Mouse (Mus musculus) lung, embryonic 16.5 days (tissue): Measurements from ENCODE around the gene Asah2. TPM values are rescaled to one million over a fixed set of nuclear protein-coding genes. Genes with fewer than 3 reads are reported as not detected.

Experiments
- ATAC-seq: fragments of 200-750 bp; cut with Nextera tagmentation; 2 replicates; pipeline ENCODE4 v1.8.0; 2017; ENCODE audit warnings: low read depth, mild to moderate bottlenecking, moderate library complexity
- H3K27ac ChIP-seq: fragments of 300-500 bp; sonication (generic); 2 replicates; pipeline ENCODE4 v1.5.1; 2014; ENCODE audit warnings: mild to moderate bottlenecking, control low read depth, low read length
- H3K27me3 ChIP-seq: fragments of 300-500 bp; sonication (generic); 2 replicates; pipeline ENCODE4 v1.6.1; 2014; ENCODE audit warnings: low read depth, low read length, mixed read lengths; ENCODE audit not compliant: control insufficient read depth, insufficient read depth
- H3K36me3 ChIP-seq: fragments of 300-500 bp; sonication (generic); 2 replicates; pipeline ENCODE4 v1.6.1; 2014; ENCODE audit warnings: low read length; ENCODE audit not compliant: control insufficient read depth, insufficient read depth
- H3K4me1 ChIP-seq: fragments of 300-500 bp; sonication (generic); replicated peaks from 2 replicates; pipeline ENCODE4 v1.6.1; 2014; ENCODE audit warnings: low read length, mixed read lengths; ENCODE audit not compliant: control insufficient read depth, insufficient read depth
- H3K4me2 ChIP-seq: fragments of 300-500 bp; sonication (generic); 2 replicates; pipeline ENCODE4 v1.6.1; 2014; ENCODE audit warnings: low read depth, low read length, control low read depth
- H3K4me3 ChIP-seq: fragments of 300-500 bp; sonication (generic); 2 replicates; pipeline ENCODE4 v1.5.1; 2014; ENCODE audit warnings: mild to moderate bottlenecking, low read length, control low read depth
- H3K9ac ChIP-seq: fragments of 300-500 bp; sonication (generic); 2 replicates; pipeline ENCODE4 v1.6.1; 2014; ENCODE audit warnings: low read length, control low read depth
- H3K9me3 ChIP-seq: fragments of 300-500 bp; sonication (generic); 2 replicates; pipeline ENCODE4 v1.6.1; 2016; ENCODE audit warnings: low read length; ENCODE audit not compliant: control insufficient read depth
- WGBS: fragments of 180-500 bp; shearing (Covaris S2); extraction: QIAGEN DNeasy Blood & Tissue Kit; methylation state at CpG from one replicate; pipeline ENCODE4 v1.1.7; 2014; 5-methylcytosine and 5-hydroxymethylcytosine counted together
- polyA plus RNA-seq: library from polyadenylated mRNA; unstranded; fragments of >200 nt; fragmentation: Nextera tagmentation; extraction: Ambion mirVana; gene quantifications from 2 replicates; pipeline ENCODE4 v1.2.1, GENCODE M21; 2015

Gene Asah2
- polyA plus RNA-seq, 1 experiment from 2014 or later: 2.2 TPM

DNA sequence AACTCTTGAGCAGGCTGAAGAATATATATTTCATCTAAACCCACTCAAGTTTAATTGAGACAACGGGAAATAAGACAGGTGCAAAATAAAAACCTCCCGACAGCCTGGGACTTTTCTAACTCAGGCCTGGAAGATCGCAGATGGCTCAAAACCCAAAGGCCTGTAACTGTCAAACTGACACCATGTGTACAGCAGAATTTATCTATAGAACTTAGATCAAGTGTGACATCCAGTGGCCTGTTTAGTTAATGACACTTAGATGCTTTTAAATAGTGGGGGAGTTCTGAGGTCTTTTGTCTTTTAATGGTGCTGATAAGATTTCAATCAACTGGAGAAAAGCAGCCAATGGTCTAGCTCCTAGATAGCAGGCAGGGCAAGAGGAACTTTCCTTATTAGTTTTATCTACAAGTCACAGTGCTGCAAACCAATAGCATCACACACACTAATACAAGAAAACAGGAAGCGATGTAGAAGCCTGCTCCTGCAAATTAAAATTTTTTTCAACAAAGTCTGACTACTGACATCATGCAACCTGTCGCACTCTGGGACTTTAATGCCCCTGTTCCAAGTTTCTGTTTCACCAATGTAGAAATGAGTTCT is 140.0 kb downstream of the Asah2 start:
- H3K4me1 ChIP-seq: no peaks in the 10 kb centered on the region
- no peaks in the 10 kb centered on the region; the same call in 1 of the 2 replicates for H3K27me3 ChIP-seq
- no peaks in the 10 kb centered on the region for H3K9me3 ChIP-seq
- no peak overlapping the region for H3K4me2 ChIP-seq
- H3K36me3 ChIP-seq: no peaks in the 10 kb centered on the region
- no peak overlapping the region for H3K9ac ChIP-seq
- H3K4me3 ChIP-seq: no peak overlapping the region
- WGBS: 56% methylated on average over 5 of the region's 5 CpGs
- H3K27ac ChIP-seq: no peak overlapping the region
- ATAC-seq: no peak

DNA sequence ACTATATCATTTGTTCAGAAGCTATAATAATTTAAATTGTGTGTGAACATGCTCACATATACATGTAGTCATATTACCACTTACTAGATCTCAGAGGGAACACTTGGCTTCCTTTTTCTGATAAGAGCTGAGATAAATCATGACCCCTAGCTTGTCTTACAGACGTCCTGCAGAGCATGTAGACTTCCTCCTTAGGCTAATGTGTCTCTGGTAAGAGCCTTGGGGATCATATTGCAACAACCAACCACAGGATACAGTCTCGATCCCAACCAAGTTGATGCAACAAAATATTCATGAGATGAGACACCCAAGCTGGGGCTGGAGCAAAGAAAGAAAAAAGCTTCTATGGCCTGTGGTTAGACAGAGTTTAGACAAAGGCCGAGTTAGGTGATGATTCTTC is 144.9 kb downstream of the Asah2 start:
- H3K36me3 ChIP-seq: no peaks in the 10 kb centered on the region
- H3K9me3 ChIP-seq: no peaks in the 10 kb centered on the region

DNA sequence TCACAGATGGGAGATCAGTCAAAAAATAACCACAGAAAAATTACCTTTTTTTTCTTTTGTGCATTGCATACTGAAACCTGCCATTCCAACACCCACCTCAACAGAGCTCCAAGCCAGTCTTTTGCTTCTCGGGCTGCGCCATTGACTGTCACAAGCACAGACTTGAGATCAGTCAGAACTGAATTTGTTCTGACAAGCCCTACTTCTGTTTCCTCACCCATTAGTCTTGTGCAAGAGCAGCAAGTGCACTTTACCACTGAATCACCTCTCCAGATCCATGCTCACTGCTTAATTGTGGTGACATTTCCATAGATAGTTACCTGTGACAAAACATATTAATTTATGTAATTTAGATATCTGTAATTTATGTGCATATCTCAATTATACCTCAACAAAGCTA is 147.6 kb downstream of the Asah2 start:
- H3K27me3 ChIP-seq: no peaks in the 10 kb centered on the region
- 90% methylated on average over 2 of the region's 2 CpGs for WGBS
- no peaks in the 10 kb centered on the region for H3K9me3 ChIP-seq
- H3K4me1 ChIP-seq: no peaks in the 10 kb centered on the region
- no peak overlapping the region for H3K4me3 ChIP-seq
- H3K36me3 ChIP-seq: no peaks in the 10 kb centered on the region
- ATAC-seq: no peak
- H3K9ac ChIP-seq: no peak overlapping the region
- H3K4me2 ChIP-seq: no peak overlapping the region
- H3K27ac ChIP-seq: no peak overlapping the region

More for the DNA sequence above, 144.9 kb downstream of the Asah2 start:
- no peaks in the 10 kb centered on the region for H3K4me1 ChIP-seq
- H3K4me3 ChIP-seq: no peak overlapping the region
- ATAC-seq: no peak
- 34% methylated on average over 3 of the region's 3 CpGs for WGBS
- no peak overlapping the region for H3K9ac ChIP-seq
- H3K27me3 ChIP-seq: no peaks in the 10 kb centered on the region
- no peak overlapping the region for H3K27ac ChIP-seq
- H3K4me2 ChIP-seq: no peak overlapping the region

DNA sequence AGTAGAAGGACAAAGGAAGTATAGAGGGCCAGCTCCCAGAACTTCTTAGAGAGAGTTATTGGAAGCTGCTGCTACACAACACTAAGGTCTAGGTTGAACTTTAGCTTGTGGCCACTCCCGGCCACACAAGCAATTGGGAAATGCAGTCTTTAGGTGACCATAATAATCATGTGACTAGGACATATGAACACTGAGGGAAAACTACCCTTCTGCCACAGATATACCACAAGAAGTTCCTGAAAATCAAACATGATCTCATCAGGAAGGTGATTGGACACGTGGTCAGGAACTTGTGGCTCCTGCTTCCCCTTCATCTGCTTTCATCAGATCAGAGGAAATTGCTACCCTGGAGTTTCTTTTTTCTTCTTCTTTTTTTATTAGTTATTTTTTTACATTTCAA is 151.7 kb downstream of the Asah2 start:
- Histone ChIP-seq H3K4me3 (no peak overlapping the region), H3K4me2 (no peak overlapping the region), H3K9me3 (no peaks in the 10 kb centered on the region), H3K27ac (no peak overlapping the region), H3K27me3 (no peaks in the 10 kb centered on the region), H3K4me1 (no peaks in the 10 kb centered on the region), H3K9ac (no peak overlapping the region), H3K36me3 (no peaks in the 10 kb centered on the region)
- 69% methylated on average over 2 of the region's 2 CpGs for WGBS
- ATAC-seq: no peak

DNA sequence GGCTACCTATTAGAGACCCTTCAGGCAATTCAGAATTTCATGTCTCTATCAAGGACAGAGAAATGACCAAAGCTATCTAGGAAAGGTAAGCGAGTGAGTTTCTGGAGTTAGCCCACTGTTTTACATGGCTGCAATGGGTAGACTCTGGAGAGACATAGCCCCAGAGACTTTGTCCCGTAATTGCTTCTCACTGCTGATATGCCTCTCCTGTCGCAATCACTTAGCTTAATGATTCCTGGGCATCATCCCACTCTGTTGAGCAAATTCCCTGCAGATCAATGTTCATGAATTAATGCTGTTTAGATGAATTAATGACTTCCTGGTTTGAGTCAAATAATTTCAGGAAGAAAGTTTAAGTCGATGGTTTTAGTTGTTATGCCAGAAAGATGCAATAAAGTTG is 153.3 kb downstream of the Asah2 start:
- no peak for ATAC-seq
- WGBS: 83% methylated on average over 4 of the region's 4 CpGs
- Histone ChIP-seq H3K27me3 (no peaks in the 10 kb centered on the region), H3K9me3 (no peaks in the 10 kb centered on the region), H3K27ac (no peak overlapping the region), H3K36me3 (no peaks in the 10 kb centered on the region), H3K4me3 (no peak overlapping the region), H3K4me1 (no peaks in the 10 kb centered on the region), H3K4me2 (no peak overlapping the region), H3K9ac (no peak overlapping the region)

DNA sequence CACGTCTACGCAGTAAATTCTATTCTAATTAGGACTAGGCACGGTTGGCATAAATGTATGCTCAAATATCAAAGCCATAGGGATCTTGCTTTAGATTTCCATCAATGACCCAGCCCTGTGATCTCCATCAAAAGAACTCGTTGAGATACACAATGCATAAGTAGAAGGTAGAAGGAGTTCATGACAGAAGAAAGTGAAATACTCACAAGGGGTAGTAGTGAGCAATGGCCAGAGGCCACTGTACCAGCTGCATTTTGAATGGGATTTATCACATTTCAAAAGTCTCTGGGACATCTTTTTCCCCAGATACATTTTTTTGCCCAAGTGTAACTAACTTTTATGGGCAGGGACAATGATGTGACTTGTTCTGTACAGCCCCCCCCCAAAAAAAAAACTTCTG is 153.7 kb downstream of the Asah2 start:
- WGBS: 81% methylated on average over 4 of the region's 4 CpGs
- no peaks in the 10 kb centered on the region for H3K27me3 ChIP-seq
- no peaks in the 10 kb centered on the region for H3K36me3 ChIP-seq
- no peak for ATAC-seq
- no peak overlapping the region for H3K4me2 ChIP-seq
- H3K9me3 ChIP-seq: no peaks in the 10 kb centered on the region
- H3K4me1 ChIP-seq: no peaks in the 10 kb centered on the region
- H3K27ac ChIP-seq: no peak overlapping the region
- H3K4me3 ChIP-seq: no peak overlapping the region
- no peak overlapping the region for H3K9ac ChIP-seq

DNA sequence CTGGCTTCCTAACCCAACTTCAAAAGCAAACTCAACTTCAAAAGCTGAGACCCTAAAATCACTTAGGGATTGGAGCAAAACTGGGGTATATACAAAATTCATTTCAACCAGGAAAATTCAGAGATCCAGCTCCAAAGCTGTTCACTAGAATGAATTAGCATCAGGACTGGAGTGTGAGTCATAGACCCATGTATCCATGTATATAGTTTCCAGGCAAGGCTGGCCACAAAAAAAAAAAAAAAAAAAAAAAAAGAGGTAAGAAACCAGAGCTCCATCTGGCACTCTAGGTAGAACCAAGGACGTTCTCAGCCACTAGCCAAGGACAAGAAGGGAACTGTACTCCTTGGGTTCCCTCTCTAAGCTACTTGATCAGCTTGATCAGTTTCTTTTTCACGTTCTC is 154.2 kb downstream of the Asah2 start:
- no peaks in the 10 kb centered on the region for H3K9me3 ChIP-seq
- ATAC-seq: no peak
- no peak overlapping the region for H3K4me3 ChIP-seq
- no peak overlapping the region for H3K4me2 ChIP-seq
- no peaks in the 10 kb centered on the region for H3K36me3 ChIP-seq
- no peak overlapping the region for H3K9ac ChIP-seq
- H3K27me3 ChIP-seq: no peaks in the 10 kb centered on the region
- no peaks in the 10 kb centered on the region for H3K4me1 ChIP-seq
- H3K27ac ChIP-seq: no peak overlapping the region
- WGBS: 75% methylated on average over 2 of the region's 2 CpGs

DNA sequence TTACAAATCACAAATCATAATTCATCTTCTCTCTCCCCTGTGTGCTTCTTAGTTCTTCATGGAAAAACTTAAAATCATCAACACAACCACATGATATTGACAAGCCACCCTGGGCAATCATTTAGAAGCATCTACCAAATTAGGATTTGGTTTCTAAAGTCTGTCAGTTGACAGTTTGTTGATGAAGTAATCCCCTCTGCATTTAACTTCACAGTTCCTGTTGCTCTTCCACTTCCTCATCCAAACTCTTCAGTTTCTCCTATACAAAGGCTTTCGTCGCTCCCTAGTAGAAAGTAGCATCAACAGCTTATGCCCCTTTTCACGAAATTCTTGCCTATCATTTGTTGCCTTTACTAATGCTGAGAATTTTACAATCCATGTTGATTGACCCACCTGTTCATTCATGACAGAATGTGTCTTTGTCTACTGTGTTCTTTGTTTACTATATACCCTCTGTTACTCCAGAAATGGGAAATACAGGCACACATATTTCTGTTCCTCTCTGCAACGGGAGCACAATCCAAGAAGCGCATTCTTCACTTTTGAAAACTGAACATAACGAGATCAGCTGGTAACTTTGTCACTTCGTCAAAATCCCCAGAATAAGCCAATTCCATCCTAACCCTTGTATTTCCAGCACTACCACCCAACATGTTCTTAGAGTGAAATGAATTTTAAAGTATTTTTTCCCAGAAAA is 157.1 kb downstream of the Asah2 start:
- Histone ChIP-seq H3K27ac (no peak overlapping the region), H3K4me1 (no peaks in the 10 kb centered on the region), H3K9ac (no peak overlapping the region), H3K9me3 (no peaks in the 10 kb centered on the region), H3K4me2 (no peak overlapping the region), H3K27me3 (no peaks in the 10 kb centered on the region), H3K36me3 (no peaks in the 10 kb centered on the region), H3K4me3 (no peak overlapping the region)
- 69% methylated on average over 7 of the region's 7 CpGs for WGBS
- no peak for ATAC-seq
